Mouse (Mus musculus) embryonic fibroblast, embryonic 13.5 days (primary cell): ENCODE measurements around the gene Gpr137.
A peak's percentile ranks its signal among the peaks of the same experiment; 100 is the strongest.

Experiments
- CTCF ChIP-seq: IDR thresholded peaks from 2 replicates; pipeline ENCODE4 v1.5.1; 2011; ENCODE audit warnings: mild to moderate bottlenecking, control low read depth, low read length, moderate library complexity, borderline replicate concordance; ENCODE audit not compliant: insufficient read depth
- POLR2A ChIP-seq: IDR thresholded peaks from 2 replicates; pipeline ENCODE4 v1.6.1; 2011; ENCODE audit warnings: low read depth, mild to moderate bottlenecking, control low read depth, low read length, moderate library complexity

- TF ChIP-seq CTCF, result peak; percentile 49; the same call in 1 of the 2 replicates
- peak; percentile 33; the same call in 1 of the 2 replicates for TF ChIP-seq POLR2A
Measured at GRCm38 (mm10) chr19:6979486-6980380, 37.5 kb upstream of the Gpr137 start.
